Mouse (Mus musculus): ENCODE results near the gene 7420426K07Rik.

DNA sequence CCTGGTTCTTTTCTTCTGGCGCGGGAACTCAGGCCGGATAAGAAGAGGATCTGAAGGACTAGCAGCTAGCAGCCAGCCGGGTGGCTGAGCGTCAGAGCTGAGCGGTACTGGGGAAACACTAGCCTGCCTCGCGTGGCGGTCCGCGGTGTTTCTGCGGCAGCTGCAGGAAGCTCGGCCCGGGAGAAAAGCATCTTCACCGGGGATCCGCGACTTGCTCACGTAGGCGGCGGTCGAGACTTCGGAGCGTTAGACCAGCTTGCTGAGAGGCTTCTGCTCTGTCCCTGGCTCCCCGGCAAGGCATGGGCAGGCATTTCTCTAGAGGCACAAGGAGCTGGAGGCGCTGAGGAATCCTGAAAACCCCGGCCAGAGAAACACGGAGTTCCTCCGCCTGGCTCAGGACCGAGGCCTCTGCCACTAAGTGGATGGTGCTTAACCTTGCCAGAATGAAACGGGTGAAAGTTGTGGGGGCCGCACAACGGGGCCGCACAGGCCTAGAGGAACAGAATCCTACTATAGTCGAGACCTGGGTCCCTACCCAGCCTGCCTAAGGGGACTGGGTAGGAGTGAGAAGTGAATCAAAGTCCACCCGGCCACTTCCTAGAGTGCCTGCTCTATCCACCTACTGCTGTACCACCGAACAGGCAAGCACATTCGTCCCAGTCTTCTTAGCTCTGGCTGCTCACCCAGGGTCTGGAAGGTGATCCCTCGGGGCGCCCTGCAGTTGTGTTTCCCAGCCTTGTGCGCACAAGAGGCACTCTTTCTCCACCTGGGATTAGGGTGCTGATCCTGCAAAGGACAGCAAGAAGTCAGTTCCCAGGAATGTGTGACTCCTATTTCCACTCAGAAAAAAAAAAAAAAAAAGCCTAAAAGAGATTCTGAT is 49.5 kb downstream of the 7420426K07Rik start:
- peak; percentile 23; the same call in 1 of the 2 replicates for TF ChIP-seq CTCF (IDR thresholded peaks at IDR 0.05; ENCODE audit: borderline replicate concordance, extremely low read depth, insufficient read depth, insufficient read length)
- no peak for TF ChIP-seq POLR2A (IDR thresholded peaks at IDR 0.05; ENCODE audit: borderline replicate concordance, extremely low read depth, insufficient read depth, insufficient read length, poor library complexity, severe bottlenecking)

Data from brain, embryonic 14.5 days (tissue).